Mouse (Mus musculus): ENCODE measurements around the gene Atg4b.
"Not testable (repeated sequence)": the region's sequence is repeated elsewhere in the genome, so short reads cannot be mapped to it uniquely, and the experiment has no call there.

DNA sequence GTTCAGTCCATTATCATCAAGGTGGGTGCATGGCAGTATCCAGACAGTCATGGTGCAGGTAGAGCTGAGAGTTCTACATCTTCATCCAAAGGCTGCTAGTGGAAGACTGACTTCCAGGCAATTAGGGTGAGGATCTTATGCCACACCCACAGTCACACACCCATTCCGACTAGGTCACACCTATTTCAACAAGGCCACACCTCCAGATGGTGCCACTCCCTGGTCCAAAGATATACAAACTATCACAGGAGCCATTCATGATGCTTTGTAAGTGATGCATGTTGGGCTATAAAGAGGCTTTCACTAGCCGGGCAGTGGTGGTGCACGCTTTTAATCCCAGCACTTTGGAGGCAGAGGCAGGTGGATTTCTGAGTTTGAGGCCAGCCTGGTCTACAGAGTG, 12.2 kb downstream of the Atg4b start:
- TF ChIP-seq POLR2A (IDR thresholded peaks at IDR 0.05; ENCODE audit: insufficient read depth, low read depth, low read length); CTCF (IDR thresholded peaks at IDR 0.05): not testable (repeated sequence)
